Mouse (Mus musculus): ENCODE measurements around the gene Lrat. TPM values are rescaled to one million over a fixed set of nuclear protein-coding genes. Genes with fewer than 3 reads are reported as not detected.

Lrat gene
- 0.15 and 0.22 TPM in 2 replicates for polyA plus RNA-seq (2012; rRNA removed)

- H3K36me3 ChIP-seq (ENCODE audit: control insufficient read depth, insufficient read depth, low read length): no peaks in the 10 kb centered on the region
- H3K4me3 ChIP-seq (ENCODE audit: control insufficient read depth, insufficient read depth, low read length): no peak within 1 kb of the TSS
- WGBS: 2% methylated on average over 35 of the region's 35 CpGs
- H3K27ac ChIP-seq (ENCODE audit: control insufficient read depth, insufficient read depth, low read length): no peak within 1 kb of the TSS
- DNase-seq: no peak
- TF ChIP-seq POLR2A (IDR thresholded peaks at IDR 0.05; ENCODE audit: control insufficient read depth, extremely low read depth, insufficient read depth, low read length, poor library complexity) (no peak), CTCF (IDR thresholded peaks at IDR 0.05; ENCODE audit: borderline replicate concordance, control insufficient read depth, extremely low read depth, insufficient read depth, low read length, poor library complexity) (no peak)
- H3K27me3 ChIP-seq (ENCODE audit: control insufficient read depth, insufficient read depth, low read length): no peaks in the 10 kb centered on the region; the same call in 1 of the 2 replicates
- H3K4me1 ChIP-seq (replicated peaks; ENCODE audit: control insufficient read depth, insufficient read depth, low read length): no peaks in the 10 kb centered on the region
These were observed at the start of gene Lrat for GRCm38 (mm10) chr3:82903613-82904205. Gene Lrat, minus strand, starts transcription at chr3:82903973.

- no peaks in the 10 kb centered on the region for H3K27me3 ChIP-seq (ENCODE audit: control insufficient read depth, insufficient read depth, low read length)
- H3K4me1 ChIP-seq (replicated peaks; ENCODE audit: control insufficient read depth, insufficient read depth, low read length): no peaks in the 10 kb centered on the region
- no peak for DNase-seq
- WGBS: 92% methylated on average over 4 of the region's 4 CpGs
- no peak overlapping the region for H3K27ac ChIP-seq (ENCODE audit: control insufficient read depth, insufficient read depth, low read length)
- H3K36me3 ChIP-seq (ENCODE audit: control insufficient read depth, insufficient read depth, low read length): no peaks in the 10 kb centered on the region
- no peak for TF ChIP-seq POLR2A (IDR thresholded peaks at IDR 0.05; ENCODE audit: control insufficient read depth, extremely low read depth, insufficient read depth, low read length, poor library complexity)
- no peak for TF ChIP-seq CTCF (IDR thresholded peaks at IDR 0.05; ENCODE audit: borderline replicate concordance, control insufficient read depth, extremely low read depth, insufficient read depth, low read length, poor library complexity)
- H3K4me3 ChIP-seq (ENCODE audit: control insufficient read depth, insufficient read depth, low read length): no peak overlapping the region
These were observed 48.6 kb upstream of the Lrat start for GRCm38 (mm10) chr3:82952173-82952962.

- no peak overlapping the region for H3K27ac ChIP-seq (ENCODE audit: control insufficient read depth, insufficient read depth, low read length)
- no peak for DNase-seq
- 90% methylated on average over 7 of the region's 7 CpGs for WGBS
- H3K36me3 ChIP-seq (ENCODE audit: control insufficient read depth, insufficient read depth, low read length): no peaks in the 10 kb centered on the region
- H3K4me1 ChIP-seq (replicated peaks; ENCODE audit: control insufficient read depth, insufficient read depth, low read length): no peaks in the 10 kb centered on the region
- no peaks in the 10 kb centered on the region for H3K27me3 ChIP-seq (ENCODE audit: control insufficient read depth, insufficient read depth, low read length)
- no peak overlapping the region for H3K4me3 ChIP-seq (ENCODE audit: control insufficient read depth, insufficient read depth, low read length)
- TF ChIP-seq CTCF (IDR thresholded peaks at IDR 0.05; ENCODE audit: borderline replicate concordance, control insufficient read depth, extremely low read depth, insufficient read depth, low read length, poor library complexity) (no peak), POLR2A (IDR thresholded peaks at IDR 0.05; ENCODE audit: control insufficient read depth, extremely low read depth, insufficient read depth, low read length, poor library complexity) (no peak)
These were observed 46.9 kb upstream of the Lrat start for GRCm38 (mm10) chr3:82950639-82951038.

- Histone ChIP-seq H3K27me3 (ENCODE audit: control insufficient read depth, insufficient read depth, low read length) (no peaks in the 10 kb centered on the region), H3K4me1 (replicated peaks; ENCODE audit: control insufficient read depth, insufficient read depth, low read length) (no peaks in the 10 kb centered on the region), H3K4me3 (ENCODE audit: control insufficient read depth, insufficient read depth, low read length) (no peak overlapping the region), H3K36me3 (ENCODE audit: control insufficient read depth, insufficient read depth, low read length) (no peaks in the 10 kb centered on the region), H3K27ac (ENCODE audit: control insufficient read depth, insufficient read depth, low read length) (no peak overlapping the region)
- no peak for DNase-seq
- no peak for TF ChIP-seq CTCF (IDR thresholded peaks at IDR 0.05; ENCODE audit: borderline replicate concordance, control insufficient read depth, extremely low read depth, insufficient read depth, low read length, poor library complexity)
- no peak for TF ChIP-seq POLR2A (IDR thresholded peaks at IDR 0.05; ENCODE audit: control insufficient read depth, extremely low read depth, insufficient read depth, low read length, poor library complexity)
- WGBS: 86% methylated on average over 10 of the region's 10 CpGs
These were observed 46.4 kb upstream of the Lrat start for GRCm38 (mm10) chr3:82950208-82950607.

GRCm38 (mm10) chr3:82946375-82947107 lies 42.8 kb upstream of the Lrat start:
- WGBS: 69% methylated on average over 6 of the region's 6 CpGs
- H3K4me3 ChIP-seq (ENCODE audit: control insufficient read depth, insufficient read depth, low read length): no peak overlapping the region
- no peaks in the 10 kb centered on the region for H3K27me3 ChIP-seq (ENCODE audit: control insufficient read depth, insufficient read depth, low read length)
- H3K4me1 ChIP-seq (replicated peaks; ENCODE audit: control insufficient read depth, insufficient read depth, low read length): no peaks in the 10 kb centered on the region
- H3K36me3 ChIP-seq (ENCODE audit: control insufficient read depth, insufficient read depth, low read length): no peaks in the 10 kb centered on the region
- TF ChIP-seq POLR2A (IDR thresholded peaks at IDR 0.05; ENCODE audit: control insufficient read depth, extremely low read depth, insufficient read depth, low read length, poor library complexity) (no peak), CTCF (IDR thresholded peaks at IDR 0.05; ENCODE audit: borderline replicate concordance, control insufficient read depth, extremely low read depth, insufficient read depth, low read length, poor library complexity) (no peak)
- no peak for DNase-seq
- H3K27ac ChIP-seq (ENCODE audit: control insufficient read depth, insufficient read depth, low read length): no peak overlapping the region

- H3K27me3 ChIP-seq (ENCODE audit: control insufficient read depth, insufficient read depth, low read length): no peaks in the 10 kb centered on the region
- no peak overlapping the region for H3K27ac ChIP-seq (ENCODE audit: control insufficient read depth, insufficient read depth, low read length)
- WGBS: 90% methylated on average over 2 of the region's 2 CpGs
- no peak for TF ChIP-seq CTCF (IDR thresholded peaks at IDR 0.05; ENCODE audit: borderline replicate concordance, control insufficient read depth, extremely low read depth, insufficient read depth, low read length, poor library complexity)
- TF ChIP-seq POLR2A (IDR thresholded peaks at IDR 0.05; ENCODE audit: control insufficient read depth, extremely low read depth, insufficient read depth, low read length, poor library complexity): no peak
- no peaks in the 10 kb centered on the region for H3K36me3 ChIP-seq (ENCODE audit: control insufficient read depth, insufficient read depth, low read length)
- no peak for DNase-seq
- no peaks in the 10 kb centered on the region for H3K4me1 ChIP-seq (replicated peaks; ENCODE audit: control insufficient read depth, insufficient read depth, low read length)
- no peak overlapping the region for H3K4me3 ChIP-seq (ENCODE audit: control insufficient read depth, insufficient read depth, low read length)
These were observed 24.1 kb upstream of the Lrat start for GRCm38 (mm10) chr3:82927917-82928316.
